Mouse (Mus musculus) hindbrain, embryonic 15.5 days (tissue): ENCODE measurements around the gene Kitl. TPM values are rescaled to one million over a fixed set of nuclear protein-coding genes. Genes with fewer than 3 reads are reported as not detected.

ENCODE experiments used
- ATAC-seq: fragments of 200-750 bp; cut with Nextera tagmentation; 2 replicates; pipeline ENCODE4 v1.8.0; 2017; ENCODE audit warnings: low read depth, moderate number of reproducible peaks, moderate TSS enrichment; ENCODE audit not compliant: low FRiP score
- H3K27ac ChIP-seq: fragments of 300-500 bp; sonication (generic); replicated peaks from 2 replicates; pipeline ENCODE4 v1.5.1; 2015; ENCODE audit warnings: mild to moderate bottlenecking, inconsistent platforms
- H3K27me3 ChIP-seq: fragments of 300-500 bp; sonication (generic); 2 replicates; pipeline ENCODE4 v1.6.1; 2015; ENCODE audit warnings: control low read depth, inconsistent platforms
- H3K36me3 ChIP-seq: fragments of 300-500 bp; sonication (generic); 2 replicates; pipeline ENCODE4 v1.6.1; 2015; ENCODE audit warnings: control low read depth, inconsistent platforms
- H3K4me1 ChIP-seq: fragments of 300-500 bp; sonication (generic); replicated peaks from 2 replicates; pipeline ENCODE4 v1.6.1; 2015; ENCODE audit warnings: control low read depth, inconsistent platforms
- H3K4me2 ChIP-seq: fragments of 300-500 bp; sonication (generic); 2 replicates; pipeline ENCODE4 v1.6.1; 2015; ENCODE audit warnings: moderate library complexity, mild to moderate bottlenecking, inconsistent platforms
- H3K4me3 ChIP-seq: fragments of 300-500 bp; sonication (generic); 2 replicates; pipeline ENCODE4 v1.5.1; 2015; ENCODE audit warnings: mild to moderate bottlenecking, inconsistent platforms
- H3K9ac ChIP-seq: fragments of 300-500 bp; sonication (generic); 2 replicates; pipeline ENCODE4 v1.6.1; 2015; ENCODE audit warnings: inconsistent platforms
- H3K9me3 ChIP-seq: fragments of 300-500 bp; sonication (generic); 2 replicates; pipeline ENCODE4 v1.6.1; 2016; ENCODE audit warnings: control low read depth, inconsistent platforms
- WGBS: fragments of 180-500 bp; shearing (Covaris S2); methylation state at CpG from one replicate; pipeline ENCODE4 v1.1.7; 2015; 5-methylcytosine and 5-hydroxymethylcytosine counted together
- polyA plus RNA-seq: library from polyadenylated mRNA; unstranded; fragments of >200 nt; fragmentation: Nextera tagmentation; extraction: Ambion mirVana; gene quantifications from 2 replicates; pipeline ENCODE4 v1.2.1, GENCODE M21; 2015

Kitl gene
- polyA plus RNA-seq, 1 experiment from 2014 or later: 30.7 TPM

DNA sequence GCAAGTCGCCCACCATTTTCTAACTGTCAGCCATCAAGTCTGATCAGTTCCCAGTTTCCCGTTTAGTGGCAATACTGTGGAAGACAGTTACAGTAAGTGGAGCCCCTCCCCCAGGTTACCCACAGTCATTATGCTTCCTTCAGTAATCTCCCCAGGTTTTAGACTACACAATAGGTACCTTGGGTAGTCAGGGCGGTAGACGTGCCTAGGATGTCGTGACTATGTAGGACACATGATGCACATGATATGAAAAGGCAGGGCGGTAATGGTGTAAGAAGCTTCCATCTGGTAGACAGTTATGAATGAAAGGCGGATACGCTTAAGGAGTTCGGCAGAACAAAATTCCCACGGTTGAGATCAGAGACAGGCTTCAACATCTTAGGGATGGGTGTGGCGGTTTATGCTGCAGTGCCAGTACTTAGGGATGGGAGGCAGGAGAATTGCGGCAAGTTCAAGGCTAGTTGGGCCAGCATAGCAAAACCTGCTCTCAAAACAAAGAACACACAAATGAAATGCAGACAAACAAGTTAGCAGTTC, 15.6 kb downstream of the Kitl start:
- no peak for ATAC-seq
- Histone ChIP-seq H3K9me3 (no peaks in the 10 kb centered on the region), H3K36me3 (no peaks in the 10 kb centered on the region), H3K27ac (no peak overlapping the region), H3K4me1 (no peaks in the 10 kb centered on the region), H3K4me3 (no peak overlapping the region), H3K27me3 (no peaks in the 10 kb centered on the region), H3K9ac (no peak overlapping the region), H3K4me2 (peak overlapping the region; percentile 5; the same call in 1 of the 2 replicates)
- 77% methylated on average over 12 of the region's 12 CpGs for WGBS

DNA sequence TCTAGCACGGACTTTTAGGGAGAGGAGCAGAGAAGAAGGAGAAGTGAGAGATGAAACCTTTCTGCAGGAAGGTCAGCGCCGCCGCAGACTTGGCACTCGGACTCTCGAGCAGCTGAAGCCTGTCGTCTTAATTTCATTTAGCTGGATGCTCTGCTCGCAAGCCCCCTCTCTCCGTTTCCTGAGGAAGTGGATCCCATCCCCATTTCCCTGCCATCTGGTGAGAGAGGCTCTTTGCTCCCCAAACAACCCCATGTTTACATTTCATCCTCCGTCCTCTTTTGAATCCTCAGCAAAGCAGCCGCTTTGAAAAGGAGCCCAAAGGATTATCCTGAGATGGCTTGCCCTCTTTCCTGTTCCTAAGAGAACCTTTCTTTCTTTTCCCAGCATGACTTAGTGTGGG, 16.2 kb downstream of the Kitl start:
- Histone ChIP-seq H3K36me3 (no peaks in the 10 kb centered on the region), H3K4me1 (no peaks in the 10 kb centered on the region), H3K27me3 (no peaks in the 10 kb centered on the region), H3K27ac (no peak overlapping the region), H3K9ac (no peak overlapping the region), H3K4me2 (peak overlapping the region; percentile 5; the same call in 1 of the 2 replicates), H3K4me3 (no peak overlapping the region), H3K9me3 (no peaks in the 10 kb centered on the region)
- no peak for ATAC-seq
- 38% methylated on average over 11 of the region's 11 CpGs for WGBS

DNA sequence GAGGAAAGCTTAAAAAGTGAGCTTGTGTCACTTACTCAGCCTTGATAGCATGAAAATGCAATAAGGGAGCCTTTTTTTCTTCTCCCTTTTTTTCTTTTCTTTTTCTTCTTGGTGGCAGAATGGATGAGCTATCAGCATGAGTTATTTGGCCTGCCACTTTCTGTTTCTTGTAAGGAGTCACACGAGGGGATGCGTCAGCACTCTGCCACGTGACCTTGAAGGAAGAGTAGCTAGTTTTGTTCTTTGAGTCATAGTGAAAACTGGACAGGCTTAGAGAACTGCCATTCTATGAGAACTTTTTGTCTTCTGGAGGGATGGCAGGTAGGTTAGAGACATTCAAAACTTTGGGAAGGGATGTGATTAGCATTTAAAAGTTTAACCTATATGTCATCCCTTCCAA, 17.1 kb downstream of the Kitl start:
- no peak overlapping the region for H3K27ac ChIP-seq
- WGBS: 60% methylated on average over 3 of the region's 3 CpGs
- H3K4me1 ChIP-seq: no peaks in the 10 kb centered on the region
- no peaks in the 10 kb centered on the region for H3K36me3 ChIP-seq
- no peaks in the 10 kb centered on the region for H3K27me3 ChIP-seq
- H3K9me3 ChIP-seq: no peaks in the 10 kb centered on the region
- ATAC-seq: no peak
- no peak overlapping the region for H3K4me2 ChIP-seq
- H3K4me3 ChIP-seq: no peak overlapping the region
- no peak overlapping the region for H3K9ac ChIP-seq

DNA sequence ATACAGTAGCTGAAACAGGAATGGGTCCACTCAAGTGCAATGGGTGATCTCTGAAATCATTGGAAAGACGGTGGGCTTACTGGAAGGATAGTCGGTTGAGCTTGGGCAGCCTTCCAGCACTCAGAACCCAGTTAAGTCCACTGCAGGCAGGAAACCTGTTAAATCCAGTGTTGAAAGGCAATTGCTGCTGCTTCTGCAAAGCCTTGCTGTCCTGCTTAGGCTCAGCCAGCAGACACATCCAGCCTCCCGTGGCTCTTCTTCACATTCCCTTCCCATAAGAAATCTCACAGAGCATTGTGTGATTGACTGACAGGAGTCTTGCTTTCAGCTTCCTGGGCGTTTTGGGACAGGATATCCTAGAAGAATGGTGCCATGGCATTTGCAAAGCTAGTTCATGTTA, 20.6 kb downstream of the Kitl start:
- no peak for ATAC-seq
- WGBS: 61% methylated on average over 4 of the region's 4 CpGs
- no peak overlapping the region for H3K27ac ChIP-seq

DNA sequence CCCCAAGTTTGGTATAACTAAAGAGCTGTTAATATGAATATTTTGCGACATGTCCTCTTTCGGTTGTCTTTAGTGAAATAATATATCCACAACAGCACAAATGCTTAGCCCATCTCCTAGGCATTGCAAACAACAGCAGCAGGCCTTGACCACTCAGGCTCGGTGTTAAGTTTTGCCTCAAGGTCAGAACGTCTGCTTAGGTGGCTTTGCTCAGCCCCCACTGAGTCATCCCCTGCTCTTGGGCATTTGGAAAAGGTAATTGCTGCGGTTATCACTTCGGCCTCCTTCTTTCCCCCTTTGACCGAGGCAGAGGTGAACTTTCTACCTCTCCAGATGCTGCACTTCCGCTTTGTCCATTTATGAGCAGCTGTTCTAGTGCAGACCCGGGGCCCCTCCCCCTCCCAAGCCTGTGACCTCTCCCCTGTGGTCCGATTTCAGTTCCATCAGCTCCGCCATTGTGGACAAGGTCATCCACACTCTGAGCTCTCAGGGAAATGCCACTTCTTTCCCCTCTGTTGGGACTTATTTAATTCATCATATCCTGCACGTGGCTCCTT, 23.0 kb downstream of the Kitl start:
- H3K27ac ChIP-seq: no peak overlapping the region
- no peak for ATAC-seq
- WGBS: 80% methylated on average over 12 of the region's 12 CpGs

More for the DNA sequence above, 20.6 kb downstream of the Kitl start:
- Histone ChIP-seq H3K4me2 (no peak overlapping the region), H3K27me3 (no peaks in the 10 kb centered on the region), H3K36me3 (no peaks in the 10 kb centered on the region), H3K9me3 (no peaks in the 10 kb centered on the region), H3K4me3 (no peak overlapping the region), H3K9ac (no peak overlapping the region), H3K4me1 (no peaks in the 10 kb centered on the region)

DNA sequence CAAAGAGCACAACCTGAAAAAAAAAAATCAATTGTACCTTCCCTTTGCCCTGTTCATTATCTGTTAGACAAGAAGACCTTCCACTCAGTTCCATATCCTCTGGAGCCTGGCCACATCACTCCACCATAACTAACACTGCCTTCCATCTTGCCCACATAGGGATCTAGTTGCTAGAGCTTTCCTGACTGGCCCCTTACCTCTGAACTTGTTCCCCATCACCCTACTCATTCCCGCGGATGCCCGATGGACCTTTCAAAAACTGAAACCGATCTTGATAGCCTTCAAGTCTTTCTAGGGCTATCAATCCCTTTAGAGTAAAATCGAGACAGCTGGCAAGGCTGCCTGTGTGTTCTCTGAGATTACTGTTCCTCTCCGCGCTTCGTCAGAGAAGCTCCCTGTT, 23.6 kb downstream of the Kitl start:
- no peak overlapping the region for H3K4me2 ChIP-seq
- no peaks in the 10 kb centered on the region for H3K27me3 ChIP-seq
- no peak overlapping the region for H3K9ac ChIP-seq
- no peaks in the 10 kb centered on the region for H3K4me1 ChIP-seq
- 90% methylated on average over 8 of the region's 8 CpGs for WGBS
- H3K36me3 ChIP-seq: no peaks in the 10 kb centered on the region
- H3K9me3 ChIP-seq: no peaks in the 10 kb centered on the region
- no peak overlapping the region for H3K27ac ChIP-seq
- ATAC-seq: no peak
- H3K4me3 ChIP-seq: no peak overlapping the region

More for the DNA sequence above, 23.0 kb downstream of the Kitl start:
- no peaks in the 10 kb centered on the region for H3K27me3 ChIP-seq
- no peaks in the 10 kb centered on the region for H3K4me1 ChIP-seq
- H3K9ac ChIP-seq: no peak overlapping the region
- H3K36me3 ChIP-seq: no peaks in the 10 kb centered on the region
- no peaks in the 10 kb centered on the region for H3K9me3 ChIP-seq
- no peak overlapping the region for H3K4me2 ChIP-seq
- H3K4me3 ChIP-seq: no peak overlapping the region

DNA sequence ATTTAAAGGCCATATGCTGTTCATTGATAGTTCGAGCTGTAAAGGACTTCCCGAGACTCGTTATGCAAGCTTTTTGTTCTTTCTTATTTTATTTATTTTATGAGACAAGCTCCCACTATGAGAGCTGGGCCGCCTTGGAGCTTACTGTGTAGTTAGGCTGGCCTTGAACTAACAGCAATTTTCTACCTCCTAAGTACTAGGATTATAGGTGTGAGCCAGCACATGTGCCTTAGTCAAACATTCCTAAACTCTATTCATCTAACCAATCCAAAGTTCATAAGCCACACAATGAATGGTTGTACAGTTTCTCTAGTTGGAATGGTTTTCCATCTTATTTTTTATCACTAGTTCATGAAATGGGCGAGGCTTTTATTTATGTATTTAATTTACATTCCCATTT, 28.3 kb downstream of the Kitl start:
- no peak overlapping the region for H3K4me2 ChIP-seq
- no peaks in the 10 kb centered on the region for H3K9me3 ChIP-seq
- H3K9ac ChIP-seq: no peak overlapping the region
- WGBS: 96% methylated on average over 5 of the region's 5 CpGs
- no peaks in the 10 kb centered on the region for H3K27me3 ChIP-seq
- no peak overlapping the region for H3K4me3 ChIP-seq
- H3K36me3 ChIP-seq: no peaks in the 10 kb centered on the region
- no peak overlapping the region for H3K27ac ChIP-seq
- ATAC-seq: no peak
- H3K4me1 ChIP-seq: no peaks in the 10 kb centered on the region

DNA sequence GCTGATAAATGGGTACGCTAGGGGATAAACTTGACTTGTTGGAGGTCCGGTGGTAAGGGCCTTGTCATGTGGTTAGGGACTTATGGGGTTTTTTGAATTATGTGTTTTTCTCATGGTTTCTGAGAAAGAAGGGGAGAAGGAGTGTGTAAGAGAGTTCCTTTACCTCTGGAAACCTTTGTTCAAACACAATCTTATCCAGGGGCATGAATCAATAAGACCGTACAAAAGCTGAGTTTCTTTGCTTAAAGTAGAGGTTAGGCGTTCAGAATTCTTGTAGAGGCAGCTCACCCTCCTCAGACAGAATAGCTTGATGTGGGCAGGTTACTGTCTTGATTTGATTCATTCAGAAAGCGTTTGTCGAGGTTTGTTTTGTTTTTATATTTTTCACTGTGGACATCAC, 28.7 kb downstream of the Kitl start:
- no peaks in the 10 kb centered on the region for H3K9me3 ChIP-seq
- H3K4me3 ChIP-seq: no peak overlapping the region
- H3K4me2 ChIP-seq: no peak overlapping the region
- ATAC-seq: no peak
- 93% methylated on average over 6 of the region's 6 CpGs for WGBS
- no peak overlapping the region for H3K27ac ChIP-seq
- no peak overlapping the region for H3K9ac ChIP-seq
- H3K27me3 ChIP-seq: no peaks in the 10 kb centered on the region
- H3K4me1 ChIP-seq: no peaks in the 10 kb centered on the region
- H3K36me3 ChIP-seq: no peaks in the 10 kb centered on the region

DNA sequence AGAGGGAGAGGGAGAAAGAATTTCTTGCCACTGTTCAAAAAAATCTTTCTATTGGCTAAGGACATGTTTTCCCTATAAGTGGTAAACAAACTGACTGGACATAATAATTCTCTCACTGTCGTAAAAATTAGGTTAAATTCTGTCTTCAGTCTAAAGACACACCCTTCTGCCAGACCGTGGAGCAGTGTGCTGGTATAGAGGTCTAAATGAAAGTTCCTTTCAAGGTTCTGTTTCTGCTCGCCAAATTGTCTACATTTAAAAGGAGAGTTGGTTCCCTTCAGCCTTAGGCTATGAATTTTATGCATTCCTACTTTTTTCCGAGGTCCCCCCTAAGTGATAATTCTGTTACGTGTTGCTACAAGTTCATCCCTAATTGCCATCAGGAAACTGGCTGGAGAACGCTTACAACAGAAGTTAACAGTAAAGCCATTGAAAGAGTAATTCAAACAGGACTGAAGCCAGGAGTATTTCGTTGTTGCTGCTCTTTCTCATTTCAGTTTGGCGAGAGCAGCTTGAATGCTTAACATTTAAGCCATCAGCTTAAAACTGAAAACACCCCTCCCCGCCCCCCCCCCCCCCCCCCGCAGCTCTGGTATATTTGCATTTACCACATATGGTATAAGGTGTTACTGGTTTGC, 35.8 kb downstream of the Kitl start:
- no peak for ATAC-seq
- H3K4me2 ChIP-seq: no peak overlapping the region

DNA sequence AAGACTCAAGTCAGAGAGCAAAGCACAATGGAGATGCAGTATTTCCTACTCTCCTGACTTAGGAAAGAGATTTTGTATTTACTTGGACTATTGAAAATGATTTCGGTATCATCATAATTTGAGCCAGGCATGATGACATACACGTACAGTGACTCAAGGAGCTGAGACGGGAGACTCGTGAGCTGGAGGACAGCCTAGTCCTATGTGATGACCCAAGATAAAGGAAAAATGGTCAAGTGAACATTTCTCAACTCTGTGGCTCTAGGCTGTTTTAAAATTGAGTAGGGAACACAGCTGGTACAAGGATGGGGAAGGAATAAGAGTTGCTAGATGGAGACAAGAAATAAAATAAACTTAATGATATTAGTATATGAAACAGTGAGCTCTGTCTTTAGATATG, 37.0 kb downstream of the Kitl start:
- Histone ChIP-seq H3K4me3 (no peak overlapping the region), H3K27ac (no peak overlapping the region), H3K9ac (no peak overlapping the region), H3K36me3 (no peaks in the 10 kb centered on the region), H3K27me3 (no peaks in the 10 kb centered on the region), H3K4me1 (no peaks in the 10 kb centered on the region; the same call in 1 of the 2 replicates), H3K9me3 (no peaks in the 10 kb centered on the region), H3K4me2 (no peak overlapping the region)
- no peak for ATAC-seq
- WGBS: 95% methylated on average over 4 of the region's 4 CpGs

More for the DNA sequence above, 35.8 kb downstream of the Kitl start:
- 45% methylated on average over 10 of the region's 10 CpGs for WGBS
- H3K9ac ChIP-seq: no peak overlapping the region
- no peaks in the 10 kb centered on the region for H3K27me3 ChIP-seq
- no peaks in the 10 kb centered on the region for H3K9me3 ChIP-seq
- no peaks in the 10 kb centered on the region for H3K36me3 ChIP-seq
- H3K4me1 ChIP-seq: no peaks in the 10 kb centered on the region; the same call in 1 of the 2 replicates
- no peak overlapping the region for H3K4me3 ChIP-seq
- H3K27ac ChIP-seq: no peak overlapping the region

DNA sequence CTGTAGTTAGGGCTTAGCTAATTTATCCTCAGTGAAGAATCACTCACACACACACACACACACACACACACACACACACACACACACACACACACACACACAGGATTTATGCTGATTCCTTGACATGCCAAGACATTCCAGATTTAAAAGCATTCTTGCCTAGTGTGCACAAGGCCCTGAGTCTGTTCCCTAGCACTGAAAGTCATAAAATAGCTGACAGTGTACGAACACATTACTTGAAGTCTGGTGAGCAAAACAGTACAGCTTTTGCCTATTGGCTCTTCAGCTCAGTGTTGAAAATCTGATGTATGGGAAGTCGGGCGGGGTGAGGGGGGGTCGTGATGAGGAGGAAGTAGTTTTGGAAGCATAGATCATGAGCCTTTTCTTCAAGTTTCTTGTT, 37.5 kb downstream of the Kitl start:
- Histone ChIP-seq H3K27me3 (no peaks in the 10 kb centered on the region), H3K4me2 (no peak overlapping the region), H3K4me3 (no peak overlapping the region), H3K36me3 (no peaks in the 10 kb centered on the region), H3K9ac (no peak overlapping the region), H3K4me1 (no peaks in the 10 kb centered on the region; the same call in 1 of the 2 replicates), H3K9me3 (no peaks in the 10 kb centered on the region), H3K27ac (no peak overlapping the region)
- ATAC-seq: no peak
- WGBS: 87% methylated on average over 4 of the region's 4 CpGs

DNA sequence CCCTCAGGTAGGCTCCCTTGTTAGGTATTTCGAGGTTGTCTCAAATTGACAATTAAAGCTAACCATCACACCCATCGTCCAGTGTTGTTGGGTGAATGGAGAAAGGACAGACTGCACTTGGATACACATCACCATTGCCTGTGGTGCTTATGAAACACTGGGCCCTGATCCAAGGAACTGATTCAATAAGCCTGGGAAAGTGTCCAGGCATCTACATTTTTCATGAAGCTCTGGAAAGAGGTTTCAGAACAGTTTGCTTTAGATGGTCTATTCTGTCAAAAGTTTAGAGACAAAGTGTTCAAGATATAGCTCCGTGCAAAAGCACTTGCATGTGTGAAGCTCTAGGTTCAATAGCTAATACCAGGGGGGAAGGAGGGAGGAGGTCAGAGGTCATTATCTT, 38.6 kb downstream of the Kitl start:
- Histone ChIP-seq H3K4me1 (no peaks in the 10 kb centered on the region; the same call in 1 of the 2 replicates), H3K27ac (no peak overlapping the region), H3K9ac (no peak overlapping the region), H3K4me2 (no peak overlapping the region), H3K4me3 (no peak overlapping the region), H3K9me3 (no peaks in the 10 kb centered on the region), H3K27me3 (no peaks in the 10 kb centered on the region), H3K36me3 (no peaks in the 10 kb centered on the region)
- ATAC-seq: no peak; the same call in 1 of the 2 replicates
- 75% methylated on average over 3 of the region's 3 CpGs for WGBS
